Comparison of ENCODE assay signal across 1 mouse cellular context in genomic region chr11:95117030-95117429, GRCm38 (mm10).
TF ChIP-seq lines count a peak whose summit lies in the region.

No protein-coding gene starts in this region.

TF ChIP-seq in CH12.LX, 34 proteins besides CTCF, POLR2A, EP300 and RAD21:
- 0 out of 2 replicates have a peak, but pooled peaks have one; percentile 20 for TF ChIP-seq JUND (conservative IDR thresholded peaks at IDR 0.05; ENCODE audit: low read depth, low read length)
- TF ChIP-seq POLR2AphosphoS2 (IDR thresholded peaks at IDR 0.05; ENCODE audit: low read depth, low read length), result no peak
- TF ChIP-seq ELF1 (IDR thresholded peaks at IDR 0.05; ENCODE audit: low read depth, low read length), result 0 out of 2 replicates have a peak, but pooled peaks have one; percentile 20
- no peak for TF ChIP-seq ZNF384 (IDR thresholded peaks at IDR 0.05; ENCODE audit: low read depth, low read length)
- no peak for TF ChIP-seq TBP (conservative IDR thresholded peaks at IDR 0.05; ENCODE audit: low read depth, low read length)
- no peak for TF ChIP-seq MAX (IDR thresholded peaks at IDR 0.05; ENCODE audit: low read length)
- no peak for TF ChIP-seq RCOR1 (conservative IDR thresholded peaks at IDR 0.05; ENCODE audit: low read depth, low read length)
- TF ChIP-seq MEF2A (IDR thresholded peaks at IDR 0.05; ENCODE audit: borderline replicate concordance, low read depth, low read length), result peak; percentile 34; the same call in 1 of the 2 replicates
- no peak for TF ChIP-seq MAZ (IDR thresholded peaks at IDR 0.05; ENCODE audit: low read depth, low read length)
- TF ChIP-seq SIN3A (IDR thresholded peaks at IDR 0.05; ENCODE audit: low read length), result no peak
- TF ChIP-seq ZC3H11A (IDR thresholded peaks at IDR 0.05; ENCODE audit: low read depth, low read length), result peak; percentile 82
- TF ChIP-seq SMC3 (IDR thresholded peaks at IDR 0.05; ENCODE audit: low read depth, low read length), result peak; percentile 98
- no peak for TF ChIP-seq MXI1 (IDR thresholded peaks at IDR 0.05; ENCODE audit: low read depth, low read length)
- no peak for TF ChIP-seq TCF12 (IDR thresholded peaks at IDR 0.05; ENCODE audit: low read depth, low read length)
- TF ChIP-seq ZMIZ1 (IDR thresholded peaks at IDR 0.05; ENCODE audit: low read depth, low read length), result no peak
- TF ChIP-seq MYC (IDR thresholded peaks at IDR 0.05; ENCODE audit: low read depth, low read length), result no peak
- no peak for TF ChIP-seq KAT2A (IDR thresholded peaks at IDR 0.05; ENCODE audit: insufficient replicate concordance, low read length)
- peak; percentile 62; the same call in 1 of the 2 replicates for TF ChIP-seq NELFE (IDR thresholded peaks at IDR 0.05; ENCODE audit: low read depth, low read length)
- TF ChIP-seq HCFC1 (IDR thresholded peaks at IDR 0.05; ENCODE audit: low read depth, low read length), result peak; percentile 17; the same call in 1 of the 2 replicates
- TF ChIP-seq ETS1 (conservative IDR thresholded peaks at IDR 0.05; ENCODE audit: low read depth, low read length), result no peak
- peak; percentile 54 for TF ChIP-seq IRF4 (IDR thresholded peaks at IDR 0.05; ENCODE audit: low read depth, low read length)
TF ChIP-seq in CH12.LX: peak in this region for 8.
